Mouse (Mus musculus) lung, postnatal 0 days (tissue): Measurements from ENCODE around the gene Cav2.

Experiments
- CTCF ChIP-seq: IDR thresholded peaks from 2 replicates; pipeline ENCODE4 v1.5.1; 2016; ENCODE audit warnings: antibody characterized with exemption, mild to moderate bottlenecking
- EP300 ChIP-seq: IDR thresholded peaks from 2 replicates; pipeline ENCODE4 v1.6.1; 2016; ENCODE audit warnings: antibody characterized with exemption, mild to moderate bottlenecking, control low read depth

GRCm38 (mm10) chr6:17283834-17284233, 2.8 kb downstream of the Cav2 start:
- TF ChIP-seq CTCF (no peak), EP300 (no peak)
